Mouse (Mus musculus) right cerebral cortex, postnatal 14 days (tissue): Measurements from ENCODE around the gene Zfp819.
A peak's percentile ranks its signal among the peaks of the same experiment; 100 is the strongest.

Source experiments
- DNase-seq: peaks from one replicate; pipeline ENCODE4 v3.0.0; 2022

Gene Zfp819

GRCm38 (mm10) chr7:43606896-43607742, at the start of gene Zfp819:
TSS of gene Zfp819 (plus strand) at chr7:43607169.
- DNase-seq, result peak; percentile 77

- DNase-seq, result peak; percentile 87
These were observed 44.8 kb upstream of the Zfp819 start, which contains the start of gene Zfp658 for GRCm38 (mm10) chr7:43562006-43562633. TSS of gene Zfp658 (plus strand) at chr7:43562256.

- DNase-seq, result no peak
These were observed 44.3 kb upstream of the Zfp819 start for GRCm38 (mm10) chr7:43562651-43563070.

GRCm38 (mm10) chr7:43563300-43563699, 43.7 kb upstream of the Zfp819 start:
- no peak for DNase-seq

- no peak for DNase-seq
These were observed 35.8 kb upstream of the Zfp819 start for GRCm38 (mm10) chr7:43571216-43571615.

GRCm38 (mm10) chr7:43579440-43580171, 27.4 kb upstream of the Zfp819 start, which contains the start of gene Zfp719:
TSS of gene Zfp719 (plus strand) at chr7:43579610.
- DNase-seq, result peak; percentile 90

GRCm38 (mm10) chr7:43580526-43580925, 26.4 kb upstream of the Zfp819 start:
- DNase-seq, result peak; percentile 21

- DNase-seq, result no peak
These were observed 22.2 kb upstream of the Zfp819 start for GRCm38 (mm10) chr7:43584790-43585189.

- DNase-seq, result no peak
These were observed 5.1 kb upstream of the Zfp819 start for GRCm38 (mm10) chr7:43601884-43602283.

- DNase-seq, result no peak
These were observed 846 bp downstream of the Zfp819 start for GRCm38 (mm10) chr7:43607743-43608287.

- DNase-seq, result no peak
These were observed 1.4 kb downstream of the Zfp819 start for GRCm38 (mm10) chr7:43608316-43608824.

- DNase-seq, result no peak
These were observed 7.0 kb downstream of the Zfp819 start for GRCm38 (mm10) chr7:43613816-43614551.

- DNase-seq, result no peak
These were observed 16.0 kb downstream of the Zfp819 start for GRCm38 (mm10) chr7:43622927-43623326.

- DNase-seq, result no peak
These were observed 16.9 kb downstream of the Zfp819 start for GRCm38 (mm10) chr7:43623819-43624218.

GRCm38 (mm10) chr7:43625065-43625464, 18.1 kb downstream of the Zfp819 start:
- no peak for DNase-seq

GRCm38 (mm10) chr7:43625794-43626422, 18.9 kb downstream of the Zfp819 start:
- no peak for DNase-seq

GRCm38 (mm10) chr7:43633940-43634339, 27.0 kb downstream of the Zfp819 start:
- DNase-seq, result no peak

- DNase-seq, result no peak
These were observed 27.5 kb downstream of the Zfp819 start, which contains the start of gene Ceacam18 for GRCm38 (mm10) chr7:43634500-43634899. TSS of gene Ceacam18 (plus strand) at chr7:43634707.

GRCm38 (mm10) chr7:43636194-43636593, 29.2 kb downstream of the Zfp819 start:
- DNase-seq, result no peak

- no peak for DNase-seq
These were observed 30.1 kb downstream of the Zfp819 start for GRCm38 (mm10) chr7:43637118-43637517.

GRCm38 (mm10) chr7:43642587-43642986, 35.6 kb downstream of the Zfp819 start:
- no peak for DNase-seq
